Comparison of ENCODE assay signal across 8 mouse cellular contexts in the genomic region with DNA sequence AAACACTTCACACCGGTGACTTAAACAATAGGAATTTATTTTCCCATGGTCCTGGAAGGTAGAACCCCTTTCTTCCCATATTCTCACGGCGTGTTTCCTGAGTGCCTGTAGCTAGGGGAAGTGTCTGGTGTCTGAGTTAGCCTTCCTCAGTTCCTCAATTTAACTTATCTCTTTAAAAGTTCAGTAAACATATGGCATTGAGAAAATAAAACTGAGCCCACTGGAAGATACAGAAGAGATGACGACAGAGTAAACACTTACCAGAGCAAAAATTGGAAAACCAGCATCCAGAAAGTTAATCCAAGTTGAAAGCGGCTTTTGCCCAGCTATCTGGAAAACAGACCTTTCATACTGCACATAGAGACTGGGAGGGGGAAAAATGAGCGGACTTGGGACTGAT. TPM values are rescaled to one million over a fixed set of nuclear protein-coding genes. Genes with fewer than 3 reads are reported as not detected.
DNase-seq lines count a peak whose midpoint lies in the region; ATAC-seq lines count a peak whose summit lies in the region.

No protein-coding gene starts in this region.

- peaks cover 12% of the 10 kb centered on the region for H3K4me1 ChIP-seq in embryonic facial prominence, embryonic 10.5 days
- peaks cover 8% of the 10 kb centered on the region for H3K4me1 ChIP-seq in hindbrain, embryonic 12.5 days

- H3K4me2 ChIP-seq in hindbrain, embryonic 12.5 days (replicated peaks) = peak overlapping the region; percentile 68

- peak overlapping the region; percentile 70 for H3K4me3 ChIP-seq in embryonic facial prominence, embryonic 10.5 days
- peak overlapping the region; percentile 74 for H3K4me3 ChIP-seq in hindbrain, embryonic 12.5 days

- peak overlapping the region; percentile 87 for H3K27ac ChIP-seq in embryonic facial prominence, embryonic 10.5 days (replicated peaks)
- H3K27ac ChIP-seq in hindbrain, embryonic 12.5 days = peak overlapping the region; percentile 81

- WGBS in embryonic facial prominence, embryonic 10.5 days = 55% methylated on average over 6 of the region's 6 CpGs
- WGBS in hindbrain, embryonic 12.5 days = 53% methylated on average over 6 of the region's 6 CpGs

- no peak for ATAC-seq in hindbrain, embryonic 12.5 days (ENCODE audit: low FRiP score)

- no peaks in the 10 kb centered on the region for H3K9me3 ChIP-seq in embryonic facial prominence, embryonic 10.5 days
- H3K9me3 ChIP-seq in hindbrain, embryonic 12.5 days (replicated peaks) = no peaks in the 10 kb centered on the region

- peaks cover 4% of the 10 kb centered on the region for H3K36me3 ChIP-seq in embryonic facial prominence, embryonic 10.5 days (replicated peaks)
- 0 out of 2 replicates have a peak, but pooled peaks cover 4% of the 10 kb centered on the region for H3K36me3 ChIP-seq in hindbrain, embryonic 12.5 days

- DNase-seq in lung, adult 18-20 months = peak; percentile 7 to 30
- DNase-seq in lung, postnatal 4 days = no peak
- no peak for DNase-seq in embryonic facial prominence, embryonic 10.5 days (ENCODE audit: low spot score)
- peak; percentile 35 for DNase-seq in lung, postnatal 36 days
- no peak for DNase-seq in frontal cortex, postnatal 14 days (ENCODE audit: low spot score in 2 of 2)
- DNase-seq in cerebellum, postnatal 14 days = no peak
- DNase-seq in urinary bladder, adult 18-20 months (ENCODE audit: low spot score in 2 of 2) = no peak

- H3K27me3 ChIP-seq in embryonic facial prominence, embryonic 10.5 days (replicated peaks; ENCODE audit: low read depth, poor library complexity, severe bottlenecking) = no peaks in the 10 kb centered on the region
- no peaks in the 10 kb centered on the region for H3K27me3 ChIP-seq in hindbrain, embryonic 12.5 days

- H3K9ac ChIP-seq in hindbrain, embryonic 12.5 days = peak overlapping the region; percentile 78

RNA-seq across cellular contexts. Expression of gene Zfp69, which starts 0.7 kb away (rescaled TPM):
- 11.0 and 11.8 TPM in 2 replicates for polyA plus RNA-seq in embryonic facial prominence, embryonic 10.5 days (2016; fragmentation: Nextera tagmentation; extraction: Ambion mirVana)
- polyA plus RNA-seq in hindbrain, embryonic 12.5 days (2016; fragmentation: Nextera tagmentation; extraction: Ambion mirVana) = 10.1 and 10.6 TPM in 2 replicates

RNA-seq across cellular contexts. Expression of gene Exo5, which starts 27.3 kb away (rescaled TPM):
- 36.0 and 41.5 TPM in 2 replicates for polyA plus RNA-seq in embryonic facial prominence, embryonic 10.5 days (2016; fragmentation: Nextera tagmentation; extraction: Ambion mirVana)
- polyA plus RNA-seq in hindbrain, embryonic 12.5 days (2016; fragmentation: Nextera tagmentation; extraction: Ambion mirVana) = 34.1 and 38.0 TPM in 2 replicates

Comparison
In these comparisons a context has a peak if more than half of its experiments do, and no peak if none do; other contexts are left out.
1. DNase-seq: peak in lung, adult 18-20 months (2 of 2) and lung, postnatal 36 days (single experiment); none in lung, postnatal 4 days (0 of 2), embryonic facial prominence, embryonic 10.5 days (single experiment), frontal cortex, postnatal 14 days (0 of 2), cerebellum, postnatal 14 days (0 of 2) and urinary bladder, adult 18-20 months (0 of 2).